Mouse (Mus musculus) large intestine, adult 2 months (tissue): ENCODE measurements around the gene Abcg5. TPM values are rescaled to one million over a fixed set of nuclear protein-coding genes. Genes with fewer than 3 reads are reported as not detected.

Experiments used
- DNase-seq: peaks from one replicate; pipeline ENCODE4 v3.0.0-alpha.2; 2012; ENCODE audit warnings: low read depth, low spot score
- WGBS: fragments of 180-500 bp; shearing (Covaris S2); methylation state at CpG from one replicate; pipeline ENCODE4 v1.1.7; 2018; 5-methylcytosine and 5-hydroxymethylcytosine counted together
- polyA plus RNA-seq: library from polyadenylated mRNA; depleted of rRNA; stranded (reverse); fragments of >200 nt; gene quantifications from 2 replicates; pipeline ENCODE4 v1.2.3, GENCODE M21; 2012

Abcg5 gene
- polyA plus RNA-seq, 1 experiment: 112 TPM

- WGBS: 57% methylated on average over 9 of the region's 9 CpGs
- DNase-seq: no peak
These were observed 32.4 kb downstream of the Abcg5 start for GRCm38 (mm10) chr17:84650302-84651017.

GRCm38 (mm10) chr17:84647630-84648029 is 35.2 kb downstream of the Abcg5 start:
- DNase-seq: no peak
- 88% methylated on average over 4 of the region's 4 CpGs for WGBS

GRCm38 (mm10) chr17:84646477-84646876 is 36.3 kb downstream of the Abcg5 start:
- 56% methylated on average over 2 of the region's 2 CpGs for WGBS
- no peak for DNase-seq

GRCm38 (mm10) chr17:84645894-84646293 is 36.9 kb downstream of the Abcg5 start:
- no peak for DNase-seq
- WGBS: 29% methylated on average over 5 of the region's 7 CpGs

GRCm38 (mm10) chr17:84645119-84645518 is 37.7 kb downstream of the Abcg5 start:
- DNase-seq: no peak
- WGBS: 75% methylated on average over 9 of the region's 9 CpGs

GRCm38 (mm10) chr17:84644292-84645050 is 38.3 kb downstream of the Abcg5 start:
- no peak for DNase-seq
- 82% methylated on average over 16 of the region's 16 CpGs for WGBS

- no peak for DNase-seq
- 83% methylated on average over 9 of the region's 9 CpGs for WGBS
These were observed 40.5 kb downstream of the Abcg5 start for GRCm38 (mm10) chr17:84642324-84642723.

- DNase-seq: no peak
- 27% methylated on average over 3 of the region's 3 CpGs for WGBS
These were observed 40.9 kb downstream of the Abcg5 start for GRCm38 (mm10) chr17:84641893-84642292.

GRCm38 (mm10) chr17:84639796-84640378 is 42.9 kb downstream of the Abcg5 start:
- WGBS: 83% methylated on average over 10 of the region's 10 CpGs
- no peak for DNase-seq

GRCm38 (mm10) chr17:84637971-84638370 is 44.8 kb downstream of the Abcg5 start:
- WGBS: 81% methylated on average over 6 of the region's 6 CpGs
- no peak for DNase-seq

GRCm38 (mm10) chr17:84636328-84636727 is 46.5 kb downstream of the Abcg5 start:
- no peak for DNase-seq
- 68% methylated on average over 8 of the region's 8 CpGs for WGBS

GRCm38 (mm10) chr17:84633443-84633842 is 49.4 kb downstream of the Abcg5 start:
- no peak for DNase-seq
- 81% methylated on average over 13 of the region's 13 CpGs for WGBS

GRCm38 (mm10) chr17:84631836-84632235 is 51.0 kb downstream of the Abcg5 start:
- DNase-seq: no peak
- whole genome bisulfite sequencing: 87% methylated on average over 6 of the region's 6 CpGs

GRCm38 (mm10) chr17:84628611-84629010 is 54.2 kb downstream of the Abcg5 start:
- WGBS: 79% methylated on average over 9 of the region's 9 CpGs

GRCm38 (mm10) chr17:84627721-84628120 is 55.1 kb downstream of the Abcg5 start:
- WGBS: 67% methylated on average over 10 of the region's 10 CpGs
- no peak for DNase-seq

More at GRCm38 (mm10) chr17:84628611-84629010, 54.2 kb downstream of the Abcg5 start:
- no peak for DNase-seq

GRCm38 (mm10) chr17:84626857-84627305 is 55.9 kb downstream of the Abcg5 start:
- 46% methylated on average over 9 of the region's 9 CpGs for WGBS
- no peak for DNase-seq

- DNase-seq: peak; percentile 81
- 2% methylated on average over 25 of the region's 25 CpGs for WGBS
These were observed 56.4 kb downstream of the Abcg5 start, which contains the start of gene Dync2li1 for GRCm38 (mm10) chr17:84626276-84626856. TSS of gene Dync2li1 (plus strand) at chr17:84626496.

- WGBS: 62% methylated on average over 2 of the region's 2 CpGs
- DNase-seq: no peak
These were observed 59.9 kb downstream of the Abcg5 start for GRCm38 (mm10) chr17:84622873-84623272.

- no peak for DNase-seq
- WGBS: 86% methylated on average over 4 of the region's 4 CpGs
These were observed 60.8 kb downstream of the Abcg5 start for GRCm38 (mm10) chr17:84622028-84622427.

GRCm38 (mm10) chr17:84621209-84621608 is 61.6 kb downstream of the Abcg5 start:
- 81% methylated on average over 6 of the region's 6 CpGs for WGBS
- DNase-seq: no peak
